Mouse (Mus musculus) hindbrain, embryonic 15.5 days (tissue): ENCODE data around the gene Tcf25. TPM values are rescaled to one million over a fixed set of nuclear protein-coding genes. Genes with fewer than 3 reads are reported as not detected.
"Not testable (repeated sequence)": the region's sequence is repeated elsewhere in the genome, so short reads cannot be mapped to it uniquely, and the experiment has no call there.

Experiments used
- ATAC-seq: fragments of 200-750 bp; cut with Nextera tagmentation; 2 replicates; pipeline ENCODE4 v1.8.0; 2017; ENCODE audit warnings: low read depth, moderate number of reproducible peaks, moderate TSS enrichment; ENCODE audit not compliant: low FRiP score
- H3K27ac ChIP-seq: fragments of 300-500 bp; sonication (generic); replicated peaks from 2 replicates; pipeline ENCODE4 v1.5.1; 2015; ENCODE audit warnings: mild to moderate bottlenecking, inconsistent platforms
- H3K27me3 ChIP-seq: fragments of 300-500 bp; sonication (generic); 2 replicates; pipeline ENCODE4 v1.6.1; 2015; ENCODE audit warnings: control low read depth, inconsistent platforms
- H3K36me3 ChIP-seq: fragments of 300-500 bp; sonication (generic); 2 replicates; pipeline ENCODE4 v1.6.1; 2015; ENCODE audit warnings: control low read depth, inconsistent platforms
- H3K4me1 ChIP-seq: fragments of 300-500 bp; sonication (generic); replicated peaks from 2 replicates; pipeline ENCODE4 v1.6.1; 2015; ENCODE audit warnings: control low read depth, inconsistent platforms
- H3K4me2 ChIP-seq: fragments of 300-500 bp; sonication (generic); 2 replicates; pipeline ENCODE4 v1.6.1; 2015; ENCODE audit warnings: moderate library complexity, mild to moderate bottlenecking, inconsistent platforms
- H3K4me3 ChIP-seq: fragments of 300-500 bp; sonication (generic); 2 replicates; pipeline ENCODE4 v1.5.1; 2015; ENCODE audit warnings: mild to moderate bottlenecking, inconsistent platforms
- H3K9ac ChIP-seq: fragments of 300-500 bp; sonication (generic); 2 replicates; pipeline ENCODE4 v1.6.1; 2015; ENCODE audit warnings: inconsistent platforms
- H3K9me3 ChIP-seq: fragments of 300-500 bp; sonication (generic); 2 replicates; pipeline ENCODE4 v1.6.1; 2016; ENCODE audit warnings: control low read depth, inconsistent platforms
- WGBS: fragments of 180-500 bp; shearing (Covaris S2); methylation state at CpG from one replicate; pipeline ENCODE4 v1.1.7; 2015; 5-methylcytosine and 5-hydroxymethylcytosine counted together
- polyA plus RNA-seq: library from polyadenylated mRNA; unstranded; fragments of >200 nt; fragmentation: Nextera tagmentation; extraction: Ambion mirVana; gene quantifications from 2 replicates; pipeline ENCODE4 v1.2.1, GENCODE M21; 2015

Gene Tcf25
- polyA plus RNA-seq, 1 experiment from 2014 or later, result 377 TPM

DNA sequence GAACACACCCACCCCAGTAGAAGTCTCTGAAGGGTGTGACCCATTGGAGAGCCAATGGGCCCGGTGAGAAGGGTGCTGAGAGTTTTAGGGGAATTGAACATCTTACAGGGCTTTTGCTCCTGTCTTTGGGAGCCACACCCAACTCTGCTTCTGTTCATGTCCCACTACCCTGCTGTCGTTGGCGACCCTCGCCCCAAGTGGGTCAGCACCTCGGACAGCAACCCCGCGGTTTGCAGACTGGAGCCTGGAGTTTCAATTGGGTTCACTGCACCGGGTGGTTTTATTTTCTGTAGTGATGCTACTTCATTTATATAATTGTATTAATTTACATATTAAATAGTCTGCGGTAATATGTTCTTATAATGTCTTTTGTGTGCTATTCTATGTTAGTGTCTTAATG lies 40.7 kb downstream of the Tcf25 start:
- Histone ChIP-seq H3K4me1 (peaks cover 42% of the 10 kb centered on the region), H3K9me3 (no peaks in the 10 kb centered on the region), H3K27ac (peak overlapping the region; percentile 93), H3K9ac (peak overlapping the region; percentile 78), H3K36me3 (peaks cover 16% of the 10 kb centered on the region), H3K27me3 (no peaks in the 10 kb centered on the region), H3K4me2 (peak overlapping the region; percentile 88), H3K4me3 (peak overlapping the region; percentile 53)
- 7% methylated on average over 9 of the region's 9 CpGs for WGBS
- no peak for ATAC-seq

DNA sequence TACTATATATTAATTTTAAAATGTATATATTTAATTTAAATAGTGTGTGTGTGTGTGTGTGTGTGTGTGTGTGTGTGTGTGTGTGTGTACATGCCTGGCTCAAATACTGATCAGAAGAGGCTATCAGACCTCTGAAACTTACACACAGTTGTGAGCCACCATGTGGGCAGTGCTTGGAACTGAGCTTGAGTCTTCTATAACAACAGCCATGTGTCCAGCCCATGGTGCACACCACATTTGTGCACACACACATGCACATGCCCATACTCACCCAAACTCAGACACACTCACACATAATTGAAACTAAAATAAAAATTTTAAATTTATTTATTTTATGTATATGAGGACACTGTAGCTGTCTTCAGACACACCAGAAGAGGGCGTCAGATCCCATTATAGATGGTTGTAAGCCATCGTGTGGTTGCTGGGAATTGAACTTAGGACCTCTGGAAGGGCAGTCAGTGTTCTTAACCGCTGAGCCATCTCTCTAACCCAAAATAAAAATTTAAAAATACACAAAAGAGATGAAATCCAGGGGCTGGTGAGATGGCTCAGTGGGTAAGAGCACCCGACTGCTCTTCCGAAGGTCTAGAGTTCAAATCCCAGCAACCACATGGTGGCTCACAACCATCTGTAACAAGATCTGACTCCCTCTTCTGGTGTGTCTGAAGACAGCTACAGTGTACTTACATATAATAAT lies 41.6 kb downstream of the Tcf25 start:
- H3K27me3 ChIP-seq, H3K9ac ChIP-seq, H3K27ac ChIP-seq, H3K9me3 ChIP-seq, ATAC-seq: not testable (repeated sequence)
- peaks cover 33% of the 10 kb centered on the region for H3K4me1 ChIP-seq
- peak overlapping the region; percentile 53 for H3K4me3 ChIP-seq
- WGBS, result 82% methylated on average over 5 of the region's 5 CpGs
- H3K36me3 ChIP-seq, result peaks cover 24% of the 10 kb centered on the region
- H3K4me2 ChIP-seq, result peak overlapping the region; percentile 88

DNA sequence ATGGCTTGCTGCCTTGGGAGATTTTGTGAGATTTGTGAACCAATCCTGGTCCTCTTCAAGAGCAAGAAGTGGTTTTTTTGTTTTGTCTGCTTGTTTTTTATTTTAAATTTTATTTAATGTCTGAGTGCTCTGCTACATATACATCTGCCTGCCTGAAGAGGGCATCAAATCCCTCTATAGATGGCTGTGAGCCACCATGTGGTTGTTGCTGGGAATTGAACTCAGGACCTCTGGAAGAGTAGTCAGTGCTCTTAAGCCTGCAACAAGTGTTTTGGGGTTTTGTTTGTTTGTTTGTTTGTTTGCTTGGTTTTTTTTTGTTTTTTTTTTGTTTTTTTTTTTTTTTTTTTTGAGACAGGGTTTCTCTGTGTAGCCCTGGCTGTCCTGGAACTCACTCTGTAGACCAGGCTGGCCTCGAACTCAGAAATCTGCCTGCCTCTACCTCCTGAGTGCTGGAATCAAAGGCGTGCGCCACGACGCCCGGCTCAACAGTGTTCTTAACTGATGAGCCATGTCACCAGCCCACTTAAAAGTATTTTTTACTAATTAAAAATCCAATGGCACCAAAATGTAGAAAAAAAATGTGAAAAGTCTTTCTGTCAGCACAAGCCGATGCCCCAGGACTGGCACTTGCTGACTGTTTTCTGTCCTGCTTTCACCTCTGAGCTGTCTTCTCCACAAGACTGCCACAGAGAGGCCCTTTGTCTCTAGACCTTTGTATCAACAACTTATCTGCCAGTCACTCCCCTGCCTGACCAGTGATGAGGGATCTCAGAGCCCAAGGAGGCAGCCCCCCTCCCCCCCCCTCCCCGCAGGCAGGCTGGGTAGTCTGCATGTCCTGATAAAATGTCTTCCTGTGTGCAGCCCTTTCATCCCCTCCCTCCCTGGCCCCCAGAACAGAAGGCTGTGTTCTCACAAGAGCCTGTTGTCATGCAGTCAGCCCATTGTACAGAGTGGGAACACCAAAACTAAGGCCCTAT lies 42.7 kb downstream of the Tcf25 start:
- ATAC-seq, result no peak
- Histone ChIP-seq H3K9me3 (no peaks in the 10 kb centered on the region), H3K36me3 (peaks cover 35% of the 10 kb centered on the region), H3K27ac (no peak overlapping the region), H3K4me2 (peak overlapping the region; percentile 88), H3K27me3 (no peaks in the 10 kb centered on the region), H3K4me1 (peaks cover 30% of the 10 kb centered on the region), H3K9ac (no peak overlapping the region), H3K4me3 (peak overlapping the region; percentile 53)
- 79% methylated on average over 8 of the region's 8 CpGs for WGBS

DNA sequence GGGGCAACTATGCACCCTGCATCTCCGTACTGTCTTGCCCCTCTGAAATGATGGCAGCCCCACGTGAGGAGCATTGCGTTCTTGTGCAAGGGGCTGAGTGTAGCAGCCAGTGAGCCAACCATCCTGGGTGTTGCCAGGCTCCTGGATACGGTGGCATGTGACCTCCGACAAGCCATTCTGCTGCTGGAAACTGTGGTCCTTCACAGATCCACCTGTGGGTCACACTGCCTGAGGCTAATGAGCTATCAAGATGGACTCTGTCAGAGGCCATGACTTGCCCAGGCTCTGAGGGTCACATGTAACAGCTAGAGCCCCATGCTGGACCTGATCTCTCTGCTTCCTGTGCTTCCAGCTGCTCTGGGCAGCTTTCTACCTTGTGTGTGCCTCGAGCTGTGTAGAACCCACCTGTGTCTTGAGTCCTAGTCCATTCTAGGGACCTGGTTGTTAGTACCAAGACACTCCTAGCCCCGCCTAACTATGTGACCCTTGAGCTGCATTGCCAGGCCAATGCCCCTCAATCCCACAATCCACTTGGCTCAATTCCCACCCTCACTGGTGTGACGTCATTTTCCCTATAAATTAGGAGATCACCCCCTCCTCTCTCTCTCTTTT lies 43.5 kb downstream of the Tcf25 start:
- peaks cover 42% of the 10 kb centered on the region for H3K36me3 ChIP-seq
- no peak for ATAC-seq
- H3K4me2 ChIP-seq, result peak overlapping the region; percentile 88
- H3K9ac ChIP-seq, result no peak overlapping the region
- peaks cover 34% of the 10 kb centered on the region for H3K4me1 ChIP-seq
- H3K4me3 ChIP-seq, result peak overlapping the region; percentile 15; the same call in 1 of the 2 replicates
- 69% methylated on average over 8 of the region's 8 CpGs for WGBS
- no peak overlapping the region for H3K27ac ChIP-seq
- H3K27me3 ChIP-seq, result no peaks in the 10 kb centered on the region
- no peaks in the 10 kb centered on the region for H3K9me3 ChIP-seq

DNA sequence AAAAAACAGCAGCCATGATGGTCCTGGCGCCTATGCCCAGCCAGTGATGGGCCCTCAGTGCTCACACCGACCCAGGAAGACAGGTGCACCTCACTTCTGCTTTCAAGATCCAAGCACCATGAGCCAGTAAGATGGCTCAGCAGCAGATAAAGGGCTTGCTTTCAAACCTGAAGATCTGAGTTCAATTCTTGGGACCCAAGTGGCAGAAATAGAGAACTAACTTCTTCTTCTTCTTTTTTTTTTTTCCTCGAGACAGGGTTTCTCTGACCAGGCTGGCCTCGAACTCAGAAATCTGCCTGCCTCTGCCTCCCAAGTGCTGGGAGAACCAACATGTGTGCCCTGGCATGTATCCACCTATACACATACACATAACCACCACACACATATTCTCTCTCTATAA lies 46.2 kb downstream of the Tcf25 start:
- ATAC-seq, result no peak
- Histone ChIP-seq H3K36me3 (peaks cover 53% of the 10 kb centered on the region), H3K4me1 (peaks cover 42% of the 10 kb centered on the region)

DNA sequence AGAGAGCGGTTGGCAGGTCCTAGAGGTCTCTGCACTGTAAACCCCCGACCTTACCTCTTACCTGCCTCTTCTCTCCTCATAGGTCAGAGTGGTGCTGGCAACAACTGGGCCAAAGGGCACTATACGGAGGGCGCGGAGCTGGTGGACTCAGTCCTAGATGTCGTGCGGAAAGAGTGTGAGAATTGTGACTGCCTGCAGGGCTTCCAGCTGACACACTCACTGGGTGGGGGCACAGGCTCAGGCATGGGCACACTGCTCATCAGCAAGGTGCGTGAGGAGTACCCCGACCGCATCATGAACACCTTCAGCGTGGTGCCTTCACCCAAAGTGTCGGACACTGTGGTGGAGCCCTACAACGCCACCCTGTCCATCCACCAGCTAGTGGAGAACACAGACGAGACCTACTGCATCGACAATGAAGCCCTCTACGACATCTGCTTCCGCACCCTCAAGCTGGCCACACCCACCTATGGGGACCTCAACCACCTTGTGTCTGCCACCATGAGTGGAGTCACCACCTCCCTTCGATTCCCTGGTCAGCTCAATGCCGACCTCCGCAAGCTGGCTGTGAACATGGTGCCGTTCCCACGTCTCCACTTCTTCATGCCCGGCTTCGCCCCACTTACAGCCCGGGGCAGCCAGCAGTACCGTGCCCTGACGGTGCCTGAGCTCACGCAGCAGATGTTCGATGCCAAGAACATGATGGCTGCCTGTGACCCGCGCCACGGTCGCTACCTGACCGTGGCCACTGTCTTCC lies 47.1 kb downstream of the Tcf25 start:
- H3K36me3 ChIP-seq, result peaks cover 53% of the 10 kb centered on the region
- no peak overlapping the region for H3K9ac ChIP-seq
- peaks cover 36% of the 10 kb centered on the region for H3K4me1 ChIP-seq
- no peak overlapping the region for H3K4me3 ChIP-seq
- H3K27me3 ChIP-seq, result no peaks in the 10 kb centered on the region
- peak; percentile 35 for ATAC-seq
- H3K27ac ChIP-seq, result no peak overlapping the region
- no peak overlapping the region for H3K4me2 ChIP-seq
- 92% methylated on average over 34 of the region's 34 CpGs for WGBS
- no peaks in the 10 kb centered on the region for H3K9me3 ChIP-seq

More for the DNA sequence above, 46.2 kb downstream of the Tcf25 start:
- no peak overlapping the region for H3K4me3 ChIP-seq
- no peak overlapping the region for H3K27ac ChIP-seq
- H3K4me2 ChIP-seq, result no peak overlapping the region
- H3K9ac ChIP-seq, result no peak overlapping the region
- H3K9me3 ChIP-seq, result no peaks in the 10 kb centered on the region
- 89% methylated on average over 4 of the region's 4 CpGs for WGBS
- H3K27me3 ChIP-seq, result no peaks in the 10 kb centered on the region

DNA sequence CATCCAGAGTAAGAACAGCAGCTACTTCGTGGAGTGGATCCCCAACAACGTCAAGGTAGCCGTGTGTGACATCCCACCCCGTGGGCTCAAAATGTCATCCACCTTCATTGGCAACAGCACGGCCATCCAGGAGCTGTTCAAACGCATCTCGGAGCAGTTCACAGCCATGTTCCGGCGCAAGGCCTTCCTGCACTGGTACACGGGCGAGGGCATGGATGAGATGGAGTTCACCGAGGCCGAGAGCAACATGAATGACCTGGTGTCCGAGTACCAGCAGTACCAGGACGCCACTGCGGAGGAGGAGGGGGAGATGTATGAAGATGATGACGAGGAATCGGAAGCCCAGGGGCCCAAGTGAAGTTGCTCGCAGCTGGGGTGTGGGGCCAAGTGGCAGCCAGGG lies 47.8 kb downstream of the Tcf25 start:
- Histone ChIP-seq H3K27ac (no peak overlapping the region), H3K4me2 (no peak overlapping the region), H3K4me1 (peaks cover 31% of the 10 kb centered on the region), H3K9me3 (0 out of 2 replicates have a peak, but pooled peaks cover under 1% of the 10 kb centered on the region), H3K9ac (no peak overlapping the region), H3K4me3 (no peak overlapping the region), H3K36me3 (peaks cover 53% of the 10 kb centered on the region), H3K27me3 (no peaks in the 10 kb centered on the region)
- 90% methylated on average over 19 of the region's 19 CpGs for WGBS
- ATAC-seq, result no peak

DNA sequence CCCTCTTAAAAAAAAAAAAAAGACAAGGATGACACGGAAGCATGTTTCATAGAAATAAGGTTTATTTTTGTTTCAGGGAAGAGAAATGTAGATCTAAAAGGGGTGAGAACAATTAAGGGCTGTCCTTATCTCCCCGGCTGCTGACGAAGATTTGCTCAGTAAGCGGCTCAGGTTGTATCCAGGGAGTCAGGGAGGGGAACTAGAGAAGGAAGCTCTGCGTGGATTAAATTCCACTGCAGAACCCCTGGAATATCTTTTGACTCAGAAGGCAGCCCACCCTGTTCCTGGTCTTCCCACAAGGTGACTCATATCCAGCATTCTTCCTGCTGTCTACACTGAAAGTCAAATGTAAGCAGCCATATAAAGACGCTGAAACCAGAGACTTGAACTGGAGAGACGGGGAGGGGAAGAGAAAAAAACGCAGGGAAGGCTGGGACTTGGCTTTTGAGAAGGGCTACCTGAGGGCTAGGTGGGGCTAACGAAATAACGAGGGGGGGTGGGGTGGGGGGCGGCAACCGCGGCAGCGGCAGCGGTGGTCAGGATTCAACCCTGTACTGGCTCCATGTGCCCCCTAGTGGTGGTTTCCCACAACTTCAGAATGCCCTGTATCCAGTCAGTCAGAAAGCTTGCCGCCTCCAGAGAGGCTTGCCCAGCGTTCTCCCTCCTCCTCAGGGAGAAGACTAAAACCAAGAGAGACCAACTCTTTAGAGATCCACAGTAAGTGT lies 48.7 kb downstream of the Tcf25 start:
- Histone ChIP-seq H3K4me3 (peak overlapping the region; percentile 7; the same call in 1 of the 2 replicates), H3K4me1 (peaks cover 22% of the 10 kb centered on the region), H3K9me3 (peaks cover 5% of the 10 kb centered on the region; the same call in 1 of the 2 replicates), H3K27me3 (no peaks in the 10 kb centered on the region), H3K27ac (0 out of 2 replicates have a peak overlapping the region, but pooled peaks have one; percentile 28), H3K4me2 (peak overlapping the region; percentile 37), H3K9ac (no peak overlapping the region), H3K36me3 (peaks cover 53% of the 10 kb centered on the region)
- WGBS, result 17% methylated on average over 17 of the region's 17 CpGs
- peak; percentile 67 for ATAC-seq

DNA sequence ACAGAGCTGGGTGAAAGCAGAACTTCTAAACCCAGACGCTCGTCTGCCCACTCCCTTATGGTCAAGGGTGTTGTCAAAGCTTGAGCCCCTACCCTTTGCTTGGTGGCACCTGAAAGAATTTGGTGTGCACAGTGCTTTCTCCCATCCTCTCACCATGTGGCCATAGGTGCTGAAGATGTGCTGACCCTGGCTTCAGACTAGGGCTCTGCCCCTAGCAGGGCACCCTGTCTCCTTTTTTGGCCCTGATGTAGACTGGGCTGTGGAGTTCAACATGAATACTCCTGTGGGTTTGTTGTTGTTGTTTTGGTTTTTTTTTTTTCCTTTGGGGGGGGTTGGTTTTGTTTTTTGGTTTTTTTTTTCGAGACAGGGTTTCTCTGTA lies 49.2 kb downstream of the Tcf25 start:
- peaks cover 52% of the 10 kb centered on the region for H3K36me3 ChIP-seq
- no peak overlapping the region for H3K9ac ChIP-seq
- peak; percentile 43; the same call in 1 of the 2 replicates for ATAC-seq

DNA sequence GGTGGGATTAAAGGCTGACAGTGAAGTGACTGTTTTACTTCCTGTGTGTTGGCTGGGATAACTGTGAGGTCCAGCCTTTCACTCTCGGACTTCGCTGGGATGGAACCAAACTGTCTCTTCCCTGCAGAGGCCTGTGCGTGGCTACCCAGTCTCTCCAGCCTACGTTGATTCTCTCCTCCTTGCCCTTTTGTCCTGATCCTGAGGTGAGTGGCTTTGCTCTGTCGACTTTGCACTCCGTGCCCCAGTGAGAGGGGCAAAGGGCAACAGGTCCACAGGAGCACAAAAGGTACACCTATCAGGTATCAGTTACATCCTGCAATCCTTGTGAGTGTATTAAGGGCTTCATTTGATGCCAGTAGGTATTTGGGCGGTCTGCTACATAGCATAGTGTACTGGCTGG lies 49.9 kb downstream of the Tcf25 start, which contains the start of gene Def8:
Def8 (plus strand) TSS at position 87 of the 400 bp plus-strand sequence.
- 75% methylated on average over 7 of the region's 7 CpGs for WGBS
- H3K36me3 ChIP-seq, result peaks cover 46% of the 10 kb centered on the region
- no peaks in the 10 kb centered on the region for H3K27me3 ChIP-seq
- peaks cover 12% of the 10 kb centered on the region; the same call in 1 of the 2 replicates for H3K4me1 ChIP-seq
- peaks cover 10% of the 10 kb centered on the region; the same call in 1 of the 2 replicates for H3K9me3 ChIP-seq
- 0 out of 2 replicates have a peak within 1 kb of the TSS, but pooled peaks have one; percentile 28 for H3K27ac ChIP-seq
- peak within 1 kb of the TSS; percentile 37 for H3K4me2 ChIP-seq
- ATAC-seq, result no peak
- no peak within 1 kb of the TSS for H3K9ac ChIP-seq
- H3K4me3 ChIP-seq, result peak within 1 kb of the TSS; percentile 7; the same call in 1 of the 2 replicates

More for the DNA sequence above, 49.2 kb downstream of the Tcf25 start:
- Histone ChIP-seq H3K4me3 (no peak overlapping the region), H3K4me1 (peaks cover 16% of the 10 kb centered on the region), H3K27ac (0 out of 2 replicates have a peak overlapping the region, but pooled peaks have one; percentile 28), H3K27me3 (no peaks in the 10 kb centered on the region), H3K4me2 (no peak overlapping the region), H3K9me3 (peaks cover 7% of the 10 kb centered on the region; the same call in 1 of the 2 replicates)
- WGBS, result 29% methylated on average over 3 of the region's 3 CpGs
